Mouse (Mus musculus) limb, embryonic 11.5 days (tissue): Measurements from ENCODE around the gene Dnali1. TPM values are rescaled to one million over a fixed set of nuclear protein-coding genes. Genes with fewer than 3 reads are reported as not detected.

ENCODE experiments used
- ATAC-seq: fragments of 200-750 bp; cut with Nextera tagmentation; 2 replicates; pipeline ENCODE4 v1.8.0; 2017; ENCODE audit warnings: low read depth; ENCODE audit not compliant: insufficient number of reproducible peaks, low FRiP score, low TSS enrichment
- DNase-seq: peaks from one replicate; pipeline ENCODE4 v3.0.0-alpha.2; 2015; ENCODE audit warnings: low spot score
- H3K27ac ChIP-seq: fragments of 300-500 bp; sonication (generic); replicated peaks from 2 replicates; pipeline ENCODE4 v1.5.1; 2014; ENCODE audit warnings: low read depth, mild to moderate bottlenecking, low read length
- H3K27me3 ChIP-seq: fragments of 300-500 bp; sonication (generic); 2 replicates; pipeline ENCODE4 v1.6.1; 2014; ENCODE audit warnings: mild to moderate bottlenecking, low read length, mixed read lengths; ENCODE audit not compliant: control insufficient read depth, insufficient read depth
- H3K36me3 ChIP-seq: fragments of 300-500 bp; sonication (generic); 2 replicates; pipeline ENCODE4 v1.6.1; 2014; ENCODE audit warnings: mild to moderate bottlenecking, low read length, moderate library complexity, mixed read lengths; ENCODE audit not compliant: control insufficient read depth, insufficient read depth
- H3K4me1 ChIP-seq: fragments of 300-500 bp; sonication (generic); 2 replicates; pipeline ENCODE4 v1.6.1; 2014; ENCODE audit warnings: low read length, mixed read lengths; ENCODE audit not compliant: control insufficient read depth, insufficient read depth
- H3K4me2 ChIP-seq: fragments of 300-500 bp; sonication (generic); 2 replicates; pipeline ENCODE4 v1.6.1; 2014; ENCODE audit warnings: low read depth, mild to moderate bottlenecking, moderate library complexity; ENCODE audit not compliant: severe bottlenecking
- H3K4me3 ChIP-seq: fragments of 300-500 bp; sonication (generic); 2 replicates; pipeline ENCODE4 v1.5.1; 2014; ENCODE audit warnings: low read depth, low read length
- H3K9ac ChIP-seq: fragments of 300-500 bp; sonication (generic); 2 replicates; pipeline ENCODE4 v1.6.1; 2014; ENCODE audit warnings: mild to moderate bottlenecking, low read length
- H3K9me3 ChIP-seq: fragments of 300-500 bp; sonication (generic); 2 replicates; pipeline ENCODE4 v1.6.1; 2016; ENCODE audit warnings: low read length; ENCODE audit not compliant: control insufficient read depth
- WGBS: fragments of 180-500 bp; shearing (Covaris S2); extraction: QIAGEN DNeasy Blood & Tissue Kit; methylation state at CpG from one replicate; pipeline ENCODE4 v1.1.7; 2014; 5-methylcytosine and 5-hydroxymethylcytosine counted together
- polyA plus RNA-seq: library from polyadenylated mRNA; unstranded; fragments of >200 nt; fragmentation: Nextera tagmentation; extraction: Ambion mirVana; gene quantifications from 2 replicates; pipeline ENCODE4 v1.2.1, GENCODE M21; 2014

Dnali1 gene
- polyA plus RNA-seq, 1 experiment from 2014 or later: 0.09 TPM

DNA sequence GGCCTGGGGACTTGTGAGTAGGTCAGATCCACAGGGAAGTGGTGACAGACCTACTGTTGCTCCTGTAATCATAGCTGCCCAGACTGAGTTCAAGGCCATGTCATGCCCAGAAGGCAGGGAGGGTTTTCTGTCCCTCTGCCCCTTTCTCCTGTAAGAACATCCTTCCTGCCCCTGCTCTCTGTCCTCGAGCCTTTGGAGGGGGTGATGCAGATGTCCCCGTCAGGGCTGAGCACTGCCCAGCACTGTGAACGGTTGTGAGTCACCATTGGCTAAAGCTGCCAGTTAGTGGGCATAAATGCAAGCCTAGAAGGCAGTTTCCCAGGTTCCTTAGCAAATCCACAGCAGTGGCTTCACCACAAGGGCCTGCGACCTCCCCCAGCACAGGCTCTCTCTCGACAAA lies 27.5 kb upstream of the Dnali1 start:
- H3K36me3 ChIP-seq: peaks cover 17% of the 10 kb centered on the region
- H3K4me3 ChIP-seq: no peak overlapping the region
- H3K9ac ChIP-seq: no peak overlapping the region
- H3K27ac ChIP-seq: no peak overlapping the region
- H3K4me2 ChIP-seq: no peak overlapping the region
- DNase-seq (no peak), ATAC-seq (no peak)
- H3K4me1 ChIP-seq: no peaks in the 10 kb centered on the region
- whole genome bisulfite sequencing: 90% methylated on average over 5 of the region's 5 CpGs
- H3K27me3 ChIP-seq: no peaks in the 10 kb centered on the region
- H3K9me3 ChIP-seq: no peaks in the 10 kb centered on the region

DNA sequence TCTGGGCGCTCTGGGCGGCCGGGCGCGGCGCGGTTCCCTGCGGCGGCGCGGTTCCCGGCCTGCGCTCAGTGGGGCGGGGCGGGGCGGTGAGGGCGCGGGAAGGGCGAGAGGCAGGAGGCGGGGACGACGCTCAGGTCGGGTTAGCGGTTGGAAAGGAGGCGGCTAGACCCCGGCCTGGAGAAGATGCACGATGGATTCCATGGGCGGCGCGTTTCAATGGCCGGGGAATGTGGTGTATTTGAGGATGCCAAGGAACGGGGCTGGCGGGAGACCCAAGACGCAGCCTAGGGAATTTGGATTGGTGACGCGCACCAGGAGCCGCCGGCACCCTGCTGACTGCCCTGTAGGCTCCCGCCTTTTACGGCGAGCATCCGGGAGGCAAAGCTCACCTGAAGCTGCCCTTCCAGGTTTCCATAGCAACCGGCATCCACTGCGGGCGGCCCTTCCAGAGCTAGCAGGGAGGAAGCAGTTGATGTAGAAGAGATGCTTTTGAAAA lies 19.9 kb upstream of the Dnali1 start:
- DNase-seq: no peak
- Histone ChIP-seq H3K4me1 (peaks cover 7% of the 10 kb centered on the region; the same call in 1 of the 2 replicates), H3K4me2 (peak overlapping the region; percentile 83), H3K9ac (peak overlapping the region; percentile 95), H3K27me3 (no peaks in the 10 kb centered on the region), H3K36me3 (peaks cover 11% of the 10 kb centered on the region), H3K4me3 (peak overlapping the region; percentile 77), H3K9me3 (no peaks in the 10 kb centered on the region), H3K27ac (peak overlapping the region; percentile 96)
- WGBS: under 1% methylated on average over 35 of the region's 45 CpGs
- ATAC-seq: peak; percentile 87

DNA sequence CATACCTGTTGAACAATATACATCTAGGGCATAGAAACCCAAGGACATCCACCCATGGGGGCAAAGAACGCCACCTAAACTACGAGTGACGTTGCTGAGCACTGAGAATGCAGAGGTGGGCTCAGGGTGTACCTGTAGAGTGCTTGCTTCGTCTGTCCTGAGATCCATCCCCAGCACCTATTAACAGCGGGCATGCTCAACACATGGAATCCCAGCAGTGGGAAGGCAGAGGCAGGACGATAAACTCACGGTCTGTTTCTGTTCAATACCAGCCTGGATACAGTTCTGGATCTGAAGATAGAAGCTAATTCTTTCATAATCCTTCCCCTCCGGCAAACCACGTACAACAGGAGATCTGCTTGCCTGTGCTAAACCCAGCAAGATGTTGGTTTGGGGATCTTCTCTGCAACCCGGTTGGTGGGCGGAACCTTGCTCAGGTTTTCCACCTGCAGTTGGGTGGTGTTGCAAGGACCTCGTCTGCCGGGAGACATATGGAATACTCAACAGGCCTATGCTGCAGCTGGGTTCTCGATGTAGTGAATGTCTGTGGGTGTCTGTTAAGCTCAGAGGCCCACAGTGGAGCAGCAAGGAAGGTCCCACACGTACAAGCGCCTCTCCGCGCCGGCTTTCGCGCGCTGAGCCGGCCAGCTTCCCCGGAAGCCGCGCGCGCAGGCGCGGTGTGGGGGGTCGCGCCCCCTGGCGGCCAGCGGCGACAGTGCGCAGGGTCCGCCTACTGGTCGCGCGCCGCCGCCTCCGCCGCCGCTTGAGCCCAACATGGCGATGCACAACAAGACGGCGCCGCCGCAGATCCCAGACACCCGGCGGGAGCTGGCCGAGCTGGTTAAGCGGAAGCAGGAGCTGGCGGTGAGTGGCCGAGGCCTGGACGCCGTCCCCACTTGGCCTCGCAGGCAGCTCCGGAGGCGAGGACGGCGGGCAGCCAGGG lies 19.2 kb upstream of the Dnali1 start, which contains the start of gene Meaf6:
Gene Meaf6, plus strand, starts transcription at position 732 of the 943 bp plus-strand sequence.
- Histone ChIP-seq H3K9me3 (no peaks in the 10 kb centered on the region), H3K36me3 (peaks cover 4% of the 10 kb centered on the region; the same call in 1 of the 2 replicates), H3K4me3 (peak within 1 kb of the TSS; percentile 77), H3K4me1 (peaks cover 7% of the 10 kb centered on the region; the same call in 1 of the 2 replicates), H3K27me3 (no peaks in the 10 kb centered on the region), H3K9ac (peak within 1 kb of the TSS; percentile 95), H3K4me2 (peak within 1 kb of the TSS; percentile 83), H3K27ac (peak within 1 kb of the TSS; percentile 96)
- ATAC-seq: peak; percentile 82
- WGBS: 2% methylated on average over 63 of the region's 63 CpGs
- peak; percentile 92 for DNase-seq

DNA sequence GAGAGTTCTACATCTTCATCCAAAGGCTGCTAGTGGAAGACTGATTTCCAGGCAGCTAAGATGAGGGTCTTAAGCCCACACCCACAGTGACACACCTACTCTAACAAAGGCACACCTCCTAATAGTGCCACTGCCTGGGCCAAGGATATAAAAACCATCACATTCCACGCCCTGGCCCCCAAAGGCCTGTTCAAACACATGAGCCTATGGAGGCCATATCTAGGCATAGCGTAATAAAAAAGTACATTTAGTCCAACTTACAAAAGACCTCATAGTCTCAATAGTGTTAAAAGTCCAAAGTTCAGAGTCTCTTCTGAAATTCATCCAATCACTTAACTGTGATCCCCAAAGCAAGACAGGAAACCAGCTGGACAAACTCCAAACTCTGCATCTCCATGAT lies 13.2 kb upstream of the Dnali1 start:
- no peak for DNase-seq
- H3K4me1 ChIP-seq: no peaks in the 10 kb centered on the region
- no peaks in the 10 kb centered on the region for H3K27me3 ChIP-seq
- H3K4me3 ChIP-seq: no peak overlapping the region
- 93% methylated on average over 2 of the region's 2 CpGs for WGBS
- H3K4me2 ChIP-seq: no peak overlapping the region
- no peak overlapping the region for H3K27ac ChIP-seq
- ATAC-seq: no peak
- no peaks in the 10 kb centered on the region for H3K9me3 ChIP-seq
- peaks cover 2% of the 10 kb centered on the region; the same call in 1 of the 2 replicates for H3K36me3 ChIP-seq
- no peak overlapping the region for H3K9ac ChIP-seq

DNA sequence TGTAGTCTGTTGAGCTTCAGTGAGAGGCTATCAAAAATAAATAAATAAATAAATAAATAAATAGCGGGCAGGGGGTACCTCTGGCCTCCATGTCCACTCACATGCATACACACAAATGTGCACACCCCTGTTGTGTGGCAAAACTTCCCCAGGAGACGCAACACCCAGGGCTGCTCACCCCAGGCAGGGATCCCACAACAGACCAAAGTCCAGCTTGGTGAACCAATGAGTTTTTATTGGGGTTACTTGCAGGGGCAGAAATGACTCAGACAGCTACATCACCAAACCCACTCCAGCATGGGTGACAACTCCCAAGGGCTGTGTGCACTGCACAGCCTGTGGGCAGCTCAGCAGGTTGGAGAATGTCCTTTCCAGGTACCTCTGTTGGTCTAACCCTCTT lies 12.2 kb upstream of the Dnali1 start:
- Histone ChIP-seq H3K9ac (no peak overlapping the region), H3K36me3 (peaks cover 9% of the 10 kb centered on the region; the same call in 1 of the 2 replicates), H3K4me1 (no peaks in the 10 kb centered on the region), H3K4me2 (no peak overlapping the region), H3K9me3 (no peaks in the 10 kb centered on the region), H3K27me3 (no peaks in the 10 kb centered on the region), H3K4me3 (no peak overlapping the region), H3K27ac (no peak overlapping the region)
- ATAC-seq: no peak
- WGBS: 91% methylated on average over 2 of the region's 2 CpGs
- DNase-seq: no peak

DNA sequence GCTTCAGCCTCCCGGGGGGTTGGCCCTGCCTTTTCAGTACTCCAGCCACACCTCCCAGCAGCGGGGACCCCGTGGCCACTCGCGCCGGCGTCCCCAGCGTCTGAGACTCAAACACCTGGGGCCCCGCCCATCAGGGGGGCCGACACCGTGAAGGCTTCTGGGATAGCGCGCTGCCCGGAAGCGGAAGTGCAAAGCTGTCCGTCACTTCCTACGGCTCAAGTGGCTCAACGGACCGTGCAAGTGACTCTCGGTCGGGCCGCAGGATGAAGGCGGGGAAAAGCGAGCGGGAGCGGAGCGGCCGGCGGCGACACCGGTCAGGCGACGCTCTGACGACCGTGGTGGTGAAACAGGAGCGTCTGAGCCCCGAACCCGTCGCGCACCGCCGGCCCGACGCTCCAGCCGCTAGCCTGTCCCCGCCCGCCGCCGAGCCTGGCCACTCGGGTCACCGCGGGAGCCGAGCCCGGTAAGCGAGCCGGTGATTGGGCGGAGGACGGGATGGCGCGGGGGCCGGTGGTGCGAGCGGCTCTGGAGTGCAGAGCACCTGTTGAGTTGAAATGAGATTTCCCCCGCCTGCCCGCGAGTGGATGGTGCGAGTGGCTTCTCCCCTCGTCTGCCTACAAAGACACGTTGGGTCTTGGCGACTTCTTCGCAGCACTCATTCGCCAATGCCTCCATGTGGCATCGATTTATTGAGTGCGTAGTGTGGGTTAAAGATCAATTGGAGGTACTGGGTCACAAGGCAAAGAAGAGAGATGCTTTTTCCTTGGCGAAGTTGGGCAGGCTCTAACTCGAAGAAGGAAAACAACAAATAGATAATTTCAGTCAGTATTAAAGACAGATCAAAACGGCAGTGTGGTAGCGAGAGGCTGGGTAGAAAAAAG lies 1.2 kb upstream of the Dnali1 start, which contains the start of gene Snip1:
Gene Snip1, plus strand, starts transcription at position 183 of the 881 bp plus-strand sequence.
- Histone ChIP-seq H3K4me1 (peaks cover 7% of the 10 kb centered on the region), H3K27ac (no peak within 1 kb of the TSS), H3K9ac (peak within 1 kb of the TSS; percentile 85), H3K27me3 (no peaks in the 10 kb centered on the region), H3K36me3 (peaks cover 5% of the 10 kb centered on the region), H3K4me2 (peak within 1 kb of the TSS; percentile 71), H3K9me3 (no peaks in the 10 kb centered on the region), H3K4me3 (peak within 1 kb of the TSS; percentile 99)
- DNase-seq (peak; percentile 96), ATAC-seq (peak; percentile 92)
- under 1% methylated on average over 78 of the region's 78 CpGs for WGBS

DNA sequence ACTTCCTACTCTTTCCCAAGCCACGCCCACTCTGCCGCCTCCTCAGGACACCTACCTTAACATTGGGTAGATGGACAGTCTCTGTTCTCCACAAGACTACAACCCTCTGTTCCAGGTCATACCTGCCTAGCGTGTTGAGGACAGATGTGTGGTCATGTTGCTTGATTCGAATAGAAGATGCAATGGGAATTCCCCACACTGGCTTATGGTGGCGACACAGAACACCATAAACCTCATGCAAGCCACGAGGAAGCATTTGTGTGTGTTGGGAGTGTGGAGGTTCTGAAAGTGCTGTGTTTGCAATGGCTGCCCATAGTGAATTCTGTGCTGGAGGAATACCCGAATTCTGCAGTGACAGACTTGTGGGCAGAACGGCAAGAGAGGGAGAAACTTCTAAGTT lies 1.7 kb downstream of the Dnali1 start:
- no peaks in the 10 kb centered on the region for H3K9me3 ChIP-seq
- no peak overlapping the region for H3K4me3 ChIP-seq
- 72% methylated on average over 8 of the region's 8 CpGs for WGBS
- peaks cover 4% of the 10 kb centered on the region; the same call in 1 of the 2 replicates for H3K27me3 ChIP-seq
- H3K4me1 ChIP-seq: peaks cover 7% of the 10 kb centered on the region
- H3K36me3 ChIP-seq: no peaks in the 10 kb centered on the region
- H3K27ac ChIP-seq: no peak overlapping the region
- H3K4me2 ChIP-seq: no peak overlapping the region
- DNase-seq: no peak
- no peak overlapping the region for H3K9ac ChIP-seq
- no peak for ATAC-seq

DNA sequence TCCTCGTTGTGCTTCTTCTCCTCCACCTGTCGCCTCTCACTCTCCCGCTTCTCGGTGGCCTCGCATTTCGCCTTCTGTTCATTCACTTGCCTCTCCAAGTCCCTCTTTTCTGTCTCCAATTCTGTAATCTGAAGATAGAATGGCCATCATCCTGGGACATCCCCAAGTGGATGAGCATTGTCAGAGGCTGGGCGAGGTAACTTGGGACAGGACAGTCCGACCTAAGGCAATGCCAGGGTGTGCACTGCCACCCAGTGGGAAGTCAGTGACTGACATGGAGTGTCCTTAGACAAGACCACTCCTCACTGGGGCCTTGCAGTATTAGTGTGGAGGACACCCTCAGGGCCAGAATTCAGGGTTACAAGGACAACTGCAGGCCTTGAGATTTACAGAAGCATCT lies 6.5 kb downstream of the Dnali1 start:
- ATAC-seq: 0 out of 2 replicates have a peak, but pooled peaks have one; percentile 31

More for the DNA sequence above, 6.5 kb downstream of the Dnali1 start:
- WGBS: 1% methylated on average over 8 of the region's 8 CpGs
- Histone ChIP-seq H3K27ac (no peak overlapping the region), H3K9ac (no peak overlapping the region), H3K36me3 (no peaks in the 10 kb centered on the region; the same call in 1 of the 2 replicates), H3K4me3 (no peak overlapping the region), H3K4me1 (peaks cover 15% of the 10 kb centered on the region), H3K27me3 (peaks cover 4% of the 10 kb centered on the region; the same call in 1 of the 2 replicates), H3K4me2 (no peak overlapping the region; the same call in 1 of the 2 replicates), H3K9me3 (no peaks in the 10 kb centered on the region)
- peak; percentile 74 for DNase-seq
